21 mouse cellular contexts compared by ENCODE assay signal in genomic region chr7:110742022-110742421, GRCm38 (mm10).
"Had no signal": no experiment of that assay in that cellular context is flagged by ENCODE, and none has a peak within 500 bp of the region (broad histone marks: within the 10 kb centered on the region; RNA-seq: fewer than 3 reads in every experiment).

No protein-coding gene starts in this region.

- DNase-seq: left cerebral cortex, postnatal 4 days; liver, postnatal 0 days; lung, embryonic 14.5 days; retina, postnatal 1 day; right cerebral cortex, postnatal 25 days; spleen, adult 18-20 months; thymus, postnatal 25 days had no signal

- H3K4me2 ChIP-seq: limb, embryonic 12.5 days; limb, embryonic 15.5 days; liver, embryonic 11.5 days; lung, embryonic 14.5 days; midbrain, embryonic 13.5 days; neural tube, embryonic 13.5 days; stomach, embryonic 15.5 days had no signal

- H3K9me3 ChIP-seq: limb, embryonic 15.5 days; midbrain, embryonic 10.5 days; midbrain, embryonic 13.5 days; neural tube, embryonic 13.5 days; stomach, embryonic 15.5 days had no signal

- H3K27me3 ChIP-seq: limb, embryonic 12.5 days; limb, embryonic 15.5 days; midbrain, embryonic 13.5 days; neural tube, embryonic 13.5 days; stomach, embryonic 15.5 days had no signal

- H3K9ac ChIP-seq: limb, embryonic 12.5 days; limb, embryonic 15.5 days; liver, embryonic 14.5 days; liver, postnatal 0 days; lung, embryonic 14.5 days; midbrain, embryonic 13.5 days; neural tube, embryonic 13.5 days; stomach, embryonic 15.5 days had no signal

- H3K36me3 ChIP-seq: limb, embryonic 12.5 days; limb, embryonic 15.5 days; midbrain, embryonic 10.5 days; midbrain, embryonic 13.5 days; neural tube, embryonic 13.5 days; stomach, embryonic 15.5 days had no signal

- H3K27ac ChIP-seq: limb, embryonic 12.5 days; limb, embryonic 15.5 days; liver, embryonic 14.5 days; macrophage; midbrain, embryonic 10.5 days; midbrain, embryonic 13.5 days; neural tube, embryonic 13.5 days; stomach, embryonic 15.5 days had no signal

- H3K4me3 ChIP-seq: limb, embryonic 12.5 days; limb, embryonic 15.5 days; midbrain, embryonic 10.5 days; midbrain, embryonic 13.5 days; myocyte; neural tube, embryonic 13.5 days; stomach, embryonic 15.5 days had no signal

- ATAC-seq: inflammation-experienced regulatory T-cells, adult 6 months; intestine, embryonic 16.5 days; liver, postnatal 0 days; lung, postnatal 0 days; midbrain, embryonic 13.5 days; midbrain, embryonic 16.5 days had no signal

- H3K4me1 ChIP-seq: stomach, embryonic 15.5 days had no signal
